Mouse (Mus musculus): ENCODE data around the gene H2-Q2. TPM values are rescaled to one million over a fixed set of nuclear protein-coding genes. Genes with fewer than 3 reads are reported as not detected.
"Not testable (repeated sequence)": the region's sequence is repeated elsewhere in the genome, so short reads cannot be mapped to it uniquely, and the experiment has no call there.

The H2-Q2 gene
- polyA plus RNA-seq, 1 experiment = 0.48 TPM

GRCm38 (mm10) chr17:35379369-35379728 lies 37.3 kb downstream of the H2-Q2 start, which contains the start of gene H2-Q4:
H2-Q4 (plus strand) TSS chr17:35379617.
- Histone ChIP-seq H3K27ac (ENCODE audit: insufficient read depth, low read length) (peak within 1 kb of the TSS; percentile 92), H3K4me1 (ENCODE audit: control insufficient read depth, insufficient read depth, insufficient read length) (peaks cover 9% of the 10 kb centered on the region; the same call in 1 of the 2 replicates), H3K4me3 (ENCODE audit: extremely low read depth, insufficient read depth, insufficient read length) (peak within 1 kb of the TSS; percentile 77), H3K27me3 (ENCODE audit: control insufficient read depth, insufficient read depth, low read length) (no peaks in the 10 kb centered on the region), H3K36me3 (ENCODE audit: control insufficient read depth, insufficient read depth, low read length) (peaks cover 14% of the 10 kb centered on the region)
- WGBS = under 1% methylated on average over 16 of the region's 16 CpGs
- TF ChIP-seq POLR2A (IDR thresholded peaks at IDR 0.05; ENCODE audit: low read depth, low read length) = peak; percentile 99
- no peak for TF ChIP-seq CTCF (IDR thresholded peaks at IDR 0.05; ENCODE audit: extremely low read depth, insufficient read depth, insufficient read length, insufficient replicate concordance)
- peak; percentile 94 to 97 for DNase-seq (ENCODE audit: low read depth in 1 of 2, low spot score in 2 of 2)

- Histone ChIP-seq H3K27me3 (ENCODE audit: control insufficient read depth, insufficient read depth, low read length) (no peaks in the 10 kb centered on the region), H3K36me3 (ENCODE audit: control insufficient read depth, insufficient read depth, low read length) (peaks cover 14% of the 10 kb centered on the region), H3K4me3 (ENCODE audit: extremely low read depth, insufficient read depth, insufficient read length) (peak overlapping the region; percentile 77), H3K4me1 (ENCODE audit: control insufficient read depth, insufficient read depth, insufficient read length) (peaks cover 9% of the 10 kb centered on the region; the same call in 1 of the 2 replicates), H3K27ac (ENCODE audit: insufficient read depth, low read length) (peak overlapping the region; percentile 92)
- WGBS = 1% methylated on average over 70 of the region's 70 CpGs
- peak in 1 of 2 experiments; percentile 49 for DNase-seq (ENCODE audit: low read depth in 1 of 2, low spot score in 2 of 2)
- TF ChIP-seq CTCF (IDR thresholded peaks at IDR 0.05; ENCODE audit: extremely low read depth, insufficient read depth, insufficient read length, insufficient replicate concordance) (no peak), POLR2A (IDR thresholded peaks at IDR 0.05; ENCODE audit: low read depth, low read length) (no peak)
Measured at GRCm38 (mm10) chr17:35379729-35380451, 37.8 kb downstream of the H2-Q2 start.

- H3K27ac ChIP-seq (ENCODE audit: insufficient read depth, low read length); H3K36me3 ChIP-seq (ENCODE audit: control insufficient read depth, insufficient read depth, low read length); H3K4me3 ChIP-seq (ENCODE audit: extremely low read depth, insufficient read depth, insufficient read length); H3K4me1 ChIP-seq (ENCODE audit: control insufficient read depth, insufficient read depth, insufficient read length); H3K27me3 ChIP-seq (ENCODE audit: control insufficient read depth, insufficient read depth, low read length): not testable (repeated sequence)
- peak in 1 of 2 experiments; percentile 52 for DNase-seq (ENCODE audit: low read depth in 1 of 2, low spot score in 2 of 2)
- 10% methylated on average over 7 of the region's 7 CpGs for WGBS
- peak; percentile 46; the same call in 1 of the 2 replicates for TF ChIP-seq CTCF (IDR thresholded peaks at IDR 0.05; ENCODE audit: extremely low read depth, insufficient read depth, insufficient read length, insufficient replicate concordance)
Measured at GRCm38 (mm10) chr17:35389796-35390195, 47.8 kb downstream of the H2-Q2 start.

- H3K4me3 ChIP-seq (ENCODE audit: extremely low read depth, insufficient read depth, insufficient read length) = not testable (repeated sequence)
Measured at GRCm38 (mm10) chr17:35392671-35393070, 50.6 kb downstream of the H2-Q2 start.

GRCm38 (mm10) chr17:35393864-35394800 lies 52.1 kb downstream of the H2-Q2 start:
- WGBS = 3% methylated on average over 60 of the region's 75 CpGs

More at GRCm38 (mm10) chr17:35392671-35393070, 50.6 kb downstream of the H2-Q2 start:
- not testable (repeated sequence) for H3K27ac ChIP-seq (ENCODE audit: insufficient read depth, low read length); DNase-seq (ENCODE audit: low read depth in 1 of 2, low spot score in 2 of 2); H3K4me1 ChIP-seq (ENCODE audit: control insufficient read depth, insufficient read depth, insufficient read length); H3K27me3 ChIP-seq (ENCODE audit: control insufficient read depth, insufficient read depth, low read length); H3K36me3 ChIP-seq (ENCODE audit: control insufficient read depth, insufficient read depth, low read length)
- 61% methylated on average over 2 of the region's 2 CpGs for WGBS

More at GRCm38 (mm10) chr17:35393864-35394800, 52.1 kb downstream of the H2-Q2 start:
- H3K27ac ChIP-seq (ENCODE audit: insufficient read depth, low read length) = peak overlapping the region; percentile 38; the same call in 1 of the 2 replicates
- not testable (repeated sequence) for H3K27me3 ChIP-seq (ENCODE audit: control insufficient read depth, insufficient read depth, low read length); H3K36me3 ChIP-seq (ENCODE audit: control insufficient read depth, insufficient read depth, low read length); H3K4me1 ChIP-seq (ENCODE audit: control insufficient read depth, insufficient read depth, insufficient read length)
- peak in 1 of 2 experiments; percentile 60 for DNase-seq (ENCODE audit: low read depth in 1 of 2, low spot score in 2 of 2)
- H3K4me3 ChIP-seq (ENCODE audit: extremely low read depth, insufficient read depth, insufficient read length) = peak overlapping the region; percentile 70

Other genes starting within 250 kb of the H2-Q2 start
- not detected in 2 replicates for gene Ly6g5c, start 234.0 kb upstream of the H2-Q2 start, polyA plus RNA-seq (2012; rRNA removed)
- 2.4 and 2.9 TPM in 2 replicates for gene Ly6g5b, start 226.8 kb upstream of the H2-Q2 start, polyA plus RNA-seq (2012; rRNA removed)
- gene Gpank1, start 220.8 kb upstream of the H2-Q2 start, polyA plus RNA-seq (2012; rRNA removed) = 20.9 and 29.9 TPM in 2 replicates
- 176 and 238 TPM in 2 replicates for gene Csnk2b, start 220.2 kb upstream of the H2-Q2 start, polyA plus RNA-seq (2012; rRNA removed)
- gene D17H6S53E, start 215.9 kb upstream of the H2-Q2 start, polyA plus RNA-seq (2012; rRNA removed) = 6.8 and 10.0 TPM in 2 replicates
- gene Apom, start 210.2 kb upstream of the H2-Q2 start, polyA plus RNA-seq (2012; rRNA removed) = 0.12 and 0.18 TPM in 2 replicates
- gene Bag6, start 207.1 kb upstream of the H2-Q2 start, polyA plus RNA-seq (2012; rRNA removed) = 166 and 202 TPM in 2 replicates
- 362 and 462 TPM in 2 replicates for gene Prrc2a, start 177.3 kb upstream of the H2-Q2 start, polyA plus RNA-seq (2012; rRNA removed)
- 8.3 and 10.2 TPM in 2 replicates for gene Aif1, start 166.2 kb upstream of the H2-Q2 start, polyA plus RNA-seq (2012; rRNA removed)
- gene Lst1, start 153.8 kb upstream of the H2-Q2 start, polyA plus RNA-seq (2012; rRNA removed) = 109 and 112 TPM in 2 replicates
- 531 and 756 TPM in 2 replicates for gene Ltb, start 147.8 kb upstream of the H2-Q2 start, polyA plus RNA-seq (2012; rRNA removed)
- gene Tnf, start 140.2 kb upstream of the H2-Q2 start, polyA plus RNA-seq (2012; rRNA removed) = 7.5 and 13.2 TPM in 2 replicates
- 24.8 and 26.8 TPM in 2 replicates for gene Lta, start 136.9 kb upstream of the H2-Q2 start, polyA plus RNA-seq (2012; rRNA removed)
- 0.34 TPM in 1 of 2 replicates, not detected in the other for gene Gm16181, start 121.4 kb upstream of the H2-Q2 start, polyA plus RNA-seq (2012; rRNA removed)
- gene Atp6v1g2, start 108.6 kb upstream of the H2-Q2 start, polyA plus RNA-seq (2012; rRNA removed) = 5.0 TPM in 2 replicates
- 16.9 and 29.1 TPM in 2 replicates for gene Nfkbil1, start 106.5 kb upstream of the H2-Q2 start, polyA plus RNA-seq (2012; rRNA removed)
- 284 and 323 TPM in 2 replicates for gene Ddx39b, start 100.5 kb upstream of the H2-Q2 start, polyA plus RNA-seq (2012; rRNA removed)
- gene H2-D1, start 79.5 kb upstream of the H2-Q2 start, polyA plus RNA-seq (2012; rRNA removed) = 1,148 and 1,488 TPM in 2 replicates
- gene H2-Q1, start 21.8 kb upstream of the H2-Q2 start, polyA plus RNA-seq (2012; rRNA removed) = not detected in 2 replicates
- 249 and 304 TPM in 2 replicates for gene H2-Q4, start 37.4 kb downstream of the H2-Q2 start, polyA plus RNA-seq (2012; rRNA removed)
- gene H2-Q6, start 82.6 kb downstream of the H2-Q2 start, polyA plus RNA-seq (2012; rRNA removed) = 239 and 253 TPM in 2 replicates
- 667 and 745 TPM in 2 replicates for gene H2-Q7, start 96.9 kb downstream of the H2-Q2 start, polyA plus RNA-seq (2012; rRNA removed)
- 7.7 and 11.0 TPM in 2 replicates for gene H2-Q10, start 127.8 kb downstream of the H2-Q2 start, polyA plus RNA-seq (2012; rRNA removed)
- gene Pou5f1, start 163.8 kb downstream of the H2-Q2 start, polyA plus RNA-seq (2012; rRNA removed) = not detected in 2 replicates
- gene Tcf19, start 174.6 kb downstream of the H2-Q2 start, polyA plus RNA-seq (2012; rRNA removed) = 9.6 and 13.5 TPM in 2 replicates
- gene Cchcr1, start 174.9 kb downstream of the H2-Q2 start, polyA plus RNA-seq (2012; rRNA removed) = 4.2 and 4.4 TPM in 2 replicates
- gene Psors1c2, start 191.0 kb downstream of the H2-Q2 start, polyA plus RNA-seq (2012; rRNA removed) = 0.09 TPM in 1 of 2 replicates, not detected in the other
- 0.13 and 0.18 TPM in 2 replicates for gene Cdsn, start 209.9 kb downstream of the H2-Q2 start, polyA plus RNA-seq (2012; rRNA removed)
- gene 2300002M23Rik, start 225.2 kb downstream of the H2-Q2 start, polyA plus RNA-seq (2012; rRNA removed) = not detected in 2 replicates

Data from spleen, adult 2 months (tissue).